7 mouse cellular contexts compared by ENCODE assay signal in the genomic region with DNA sequence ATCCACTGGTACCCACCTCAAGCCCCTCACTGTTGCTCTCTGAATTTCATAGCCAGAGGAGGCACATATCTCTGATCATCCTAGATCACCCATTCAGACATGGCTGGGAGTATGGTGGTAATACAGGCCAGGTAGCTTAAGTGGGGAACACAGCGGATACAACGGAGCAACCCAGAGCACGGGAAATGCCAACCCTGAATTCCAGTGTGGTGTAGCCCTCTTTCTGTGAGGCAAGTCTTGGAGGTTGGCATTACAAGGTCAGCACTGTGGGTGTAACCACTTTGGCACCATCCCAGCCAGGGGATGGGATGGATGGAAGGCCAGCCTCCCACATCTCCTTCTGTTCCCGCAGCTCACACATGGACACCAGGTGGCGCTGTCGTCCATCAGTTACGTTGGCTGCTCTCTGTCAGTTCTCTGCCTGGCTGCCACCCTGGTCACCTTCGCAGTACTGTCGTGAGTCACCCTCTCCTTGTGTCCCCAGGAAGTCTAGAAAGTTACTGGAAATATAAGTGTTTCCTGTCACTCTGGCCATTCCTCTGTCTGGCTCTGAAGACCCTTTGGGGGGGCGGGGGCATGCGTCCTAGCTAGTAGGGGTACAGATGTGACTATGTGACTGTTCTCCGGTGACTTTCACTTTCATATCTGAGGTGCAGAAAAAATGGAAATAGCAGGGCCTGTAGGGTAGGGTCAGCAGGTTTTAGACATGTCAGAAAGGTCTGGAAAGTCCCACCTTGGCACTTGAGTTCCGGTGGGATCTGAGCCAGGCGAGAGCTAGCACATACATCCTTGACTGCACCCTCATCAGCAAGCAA.
A peak's percentile ranks its signal among the peaks of the same experiment; 100 is the strongest.
DNase-seq lines count a peak whose midpoint lies in the region; ATAC-seq lines count a peak whose summit lies in the region.

No protein-coding gene starts in this region.

- WGBS in embryonic facial prominence, embryonic 13.5 days: 47% methylated on average over 14 of the region's 14 CpGs
- WGBS in limb, embryonic 13.5 days: 49% methylated on average over 14 of the region's 14 CpGs
- WGBS in midbrain, embryonic 15.5 days: 50% methylated on average over 14 of the region's 14 CpGs

- H3K27me3 ChIP-seq in embryonic facial prominence, embryonic 13.5 days: peaks cover 15% of the 10 kb centered on the region
- H3K27me3 ChIP-seq in limb, embryonic 13.5 days: peaks cover 20% of the 10 kb centered on the region
- no peaks in the 10 kb centered on the region for H3K27me3 ChIP-seq in midbrain, embryonic 15.5 days (replicated peaks)

- 0 out of 2 replicates have a peak, but pooled peaks have one; percentile 35 for ATAC-seq in embryonic facial prominence, embryonic 13.5 days (ENCODE audit: insufficient number of reproducible peaks, insufficient read depth, low FRiP score, low TSS enrichment, low read depth)
- peak; percentile 44 for ATAC-seq in limb, embryonic 13.5 days (ENCODE audit: low FRiP score, low read depth)
- peak; percentile 50; the same call in 1 of the 2 replicates for ATAC-seq in midbrain, embryonic 15.5 days (replicated peaks)

- no peaks in the 10 kb centered on the region for H3K4me1 ChIP-seq in embryonic facial prominence, embryonic 13.5 days
- H3K4me1 ChIP-seq in limb, embryonic 13.5 days: no peaks in the 10 kb centered on the region
- peaks cover 5% of the 10 kb centered on the region for H3K4me1 ChIP-seq in midbrain, embryonic 15.5 days

- peak; percentile 89 for DNase-seq in adrenal gland, postnatal 25 days
- DNase-seq in heart, adult 8-10 months (ENCODE audit: low spot score): peak; percentile 84
- DNase-seq in kidney, adult 9 months: peak; percentile 84
- DNase-seq in spleen, adult 18-20 months: peak; percentile 61 to 81

- H3K27ac ChIP-seq in embryonic facial prominence, embryonic 13.5 days: no peak overlapping the region
- no peak overlapping the region for H3K27ac ChIP-seq in limb, embryonic 13.5 days
- no peak overlapping the region for H3K27ac ChIP-seq in midbrain, embryonic 15.5 days

- no peak overlapping the region for H3K9ac ChIP-seq in embryonic facial prominence, embryonic 13.5 days
- no peak overlapping the region for H3K9ac ChIP-seq in limb, embryonic 13.5 days
- H3K9ac ChIP-seq in midbrain, embryonic 15.5 days: no peak overlapping the region

- H3K4me2 ChIP-seq in embryonic facial prominence, embryonic 13.5 days: 0 out of 2 replicates have a peak overlapping the region, but pooled peaks have one; percentile 7
- H3K4me2 ChIP-seq in limb, embryonic 13.5 days (replicated peaks): 0 out of 2 replicates have a peak overlapping the region, but pooled peaks have one; percentile 25
- no peak overlapping the region for H3K4me2 ChIP-seq in midbrain, embryonic 15.5 days

- no peaks in the 10 kb centered on the region for H3K9me3 ChIP-seq in embryonic facial prominence, embryonic 13.5 days
- no peaks in the 10 kb centered on the region for H3K9me3 ChIP-seq in limb, embryonic 13.5 days
- no peaks in the 10 kb centered on the region for H3K9me3 ChIP-seq in midbrain, embryonic 15.5 days

- H3K36me3 ChIP-seq in embryonic facial prominence, embryonic 13.5 days: no peaks in the 10 kb centered on the region
- no peaks in the 10 kb centered on the region for H3K36me3 ChIP-seq in limb, embryonic 13.5 days
- no peaks in the 10 kb centered on the region for H3K36me3 ChIP-seq in midbrain, embryonic 15.5 days (replicated peaks)

- H3K4me3 ChIP-seq in embryonic facial prominence, embryonic 13.5 days: no peak overlapping the region
- H3K4me3 ChIP-seq in limb, embryonic 13.5 days: no peak overlapping the region
- H3K4me3 ChIP-seq in midbrain, embryonic 15.5 days: no peak overlapping the region
